Mouse (Mus musculus) heart, adult 18-20 months (tissue): ENCODE measurements at regions not wholly inside any gene's neighbourhood (a gene's known extent, or its start where the extent isn't known, plus 50 kb on each side); places are given as distances from the start of the nearest gene placed in this dataset.
"Not testable (repeated sequence)": the region's sequence is repeated elsewhere in the genome, so short reads cannot be mapped to it uniquely, and the experiment has no call there.

Source experiments
- DNase-seq, 2 experiments: peaks; one replicate each; pipeline ENCODE4 v3.0.0; 2021 to 2022; ENCODE audit warnings: mixed read lengths in 1 of 2

GRCm38 (mm10) chr16:19203681-19204080, 110.2 kb downstream of the Olfr164 start:
- DNase-seq, result peak in 1 of 2 experiments; percentile 22

GRCm38 (mm10) chr16:19200977-19201376, 112.9 kb downstream of the Olfr164 start:
- no peak for DNase-seq

GRCm38 (mm10) chr16:19199724-19200544, 113.9 kb downstream of the Olfr164 start:
- DNase-seq, result no peak

- no peak for DNase-seq
Measured at GRCm38 (mm10) chr16:19198539-19199385, 115.1 kb downstream of the Olfr164 start.

GRCm38 (mm10) chr16:19197638-19198440, 116.0 kb downstream of the Olfr164 start:
- DNase-seq, result no peak

- DNase-seq, result no peak
Measured at GRCm38 (mm10) chr16:19185434-19186256, 128.2 kb downstream of the Olfr164 start.

GRCm38 (mm10) chr16:19179214-19180010, 134.5 kb downstream of the Olfr164 start:
- DNase-seq, result peak in 1 of 2 experiments; percentile 6

- DNase-seq, result no peak
Measured at GRCm38 (mm10) chr16:19153046-19153445, 160.8 kb downstream of the Olfr164 start.

GRCm38 (mm10) chr16:19152465-19152864, 161.4 kb downstream of the Olfr164 start:
- DNase-seq, result not testable (repeated sequence)

- no peak for DNase-seq
Measured at GRCm38 (mm10) chr16:19151110-19151509, 162.8 kb downstream of the Olfr164 start.

GRCm38 (mm10) chr16:19150582-19150981, 163.3 kb downstream of the Olfr164 start:
- DNase-seq, result no peak

- DNase-seq, result peak in 1 of 2 experiments; percentile 6
Measured at GRCm38 (mm10) chr16:19146290-19146983, 167.4 kb downstream of the Olfr164 start.
